Mouse (Mus musculus): ENCODE results near the gene Eif4g3. TPM values are rescaled to one million over a fixed set of nuclear protein-coding genes. Genes with fewer than 3 reads are reported as not detected.

Gene Eif4g3
- total and polyA plus RNA-seq, 3 experiments, result 25.5 to 97.9 (median 72.3) TPM

DNA sequence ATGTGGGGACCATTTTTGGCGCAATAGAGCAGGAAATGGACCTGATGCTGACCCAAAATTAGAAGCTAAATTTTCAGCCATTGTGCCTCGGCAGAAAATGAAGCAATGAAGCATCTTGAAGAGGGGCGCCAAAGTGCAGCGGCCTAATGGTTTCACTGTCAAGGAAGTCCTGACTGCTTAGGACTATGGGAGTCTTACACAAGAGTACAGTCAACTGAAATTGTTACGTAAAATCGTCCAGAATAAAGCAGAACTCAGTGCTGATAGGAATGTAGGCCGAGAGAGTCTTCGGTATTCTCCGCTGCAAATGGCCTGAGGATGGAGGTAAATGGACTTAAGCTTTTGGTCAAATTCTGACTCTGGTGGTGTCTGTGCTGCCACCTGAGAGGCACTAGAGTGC lies 140.5 kb downstream of the Eif4g3 start:
- Histone ChIP-seq H3K27me3 (ENCODE audit: insufficient read depth, low read length) (no peaks in the 10 kb centered on the region), H3K36me3 (replicated peaks) (peaks cover 93% of the 10 kb centered on the region), H3K4me3 (ENCODE audit: low read depth, low read length) (no peak overlapping the region), H3K9me3 (replicated peaks) (no peaks in the 10 kb centered on the region), H3K4me1 (ENCODE audit: insufficient read depth, low read depth, low read length) (no peaks in the 10 kb centered on the region)
- ATAC-seq (ENCODE audit: extremely low read depth, insufficient number of reproducible peaks, low FRiP score, poor library complexity, severe bottlenecking) (no peak), DNase-seq (ENCODE audit: low spot score) (no peak)
- no peak for TF ChIP-seq CTCF (IDR thresholded peaks at IDR 0.05; ENCODE audit: low read depth, low read length)
- no peak for TF ChIP-seq POLR2AphosphoS5 (IDR thresholded peaks at IDR 0.05; ENCODE audit: insufficient replicate concordance, low read depth, low read length)
- no peak for TF ChIP-seq GATA2 (IDR thresholded peaks at IDR 0.05; ENCODE audit: borderline replicate concordance, low read depth, low read length)
- no peak for TF ChIP-seq GATA1 (IDR thresholded peaks at IDR 0.05; ENCODE audit: borderline replicate concordance, low read length)
- TF ChIP-seq TAL1 (conservative IDR thresholded peaks at IDR 0.05; ENCODE audit: low read depth, low read length), result no peak

DNA sequence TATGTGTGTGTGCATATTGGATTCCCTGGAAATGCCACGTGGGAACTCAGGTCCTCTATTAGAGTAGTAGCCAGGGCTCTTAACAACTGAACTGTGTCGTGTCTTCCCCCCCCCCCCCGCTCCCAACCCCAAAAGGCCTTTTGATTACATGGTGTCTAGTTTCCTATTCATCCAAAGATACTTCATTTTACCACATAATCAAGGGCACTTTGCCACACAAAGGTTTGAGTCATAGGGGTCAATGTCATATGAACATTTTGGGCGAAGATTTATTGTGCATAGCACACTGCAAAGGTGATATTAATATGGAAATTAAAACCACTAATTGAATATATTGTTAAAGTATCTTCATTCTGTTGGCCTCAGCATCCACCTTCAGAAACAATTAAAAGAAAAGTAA lies 144.5 kb downstream of the Eif4g3 start:
- ATAC-seq (ENCODE audit: extremely low read depth, insufficient number of reproducible peaks, low FRiP score, poor library complexity, severe bottlenecking) (no peak), DNase-seq (ENCODE audit: low spot score) (no peak)
- H3K36me3 ChIP-seq (replicated peaks), result peaks cover 87% of the 10 kb centered on the region
- no peaks in the 10 kb centered on the region for H3K9me3 ChIP-seq (replicated peaks)
- H3K27me3 ChIP-seq (ENCODE audit: insufficient read depth, low read length), result no peaks in the 10 kb centered on the region
- TF ChIP-seq TAL1 (conservative IDR thresholded peaks at IDR 0.05; ENCODE audit: low read depth, low read length) (no peak), CTCF (IDR thresholded peaks at IDR 0.05; ENCODE audit: low read depth, low read length) (no peak)
- 0 out of 2 replicates have a peak, but pooled peaks cover 2% of the 10 kb centered on the region for H3K4me1 ChIP-seq (ENCODE audit: insufficient read depth, low read depth, low read length)
- no peak overlapping the region for H3K4me3 ChIP-seq (ENCODE audit: low read depth, low read length)

DNA sequence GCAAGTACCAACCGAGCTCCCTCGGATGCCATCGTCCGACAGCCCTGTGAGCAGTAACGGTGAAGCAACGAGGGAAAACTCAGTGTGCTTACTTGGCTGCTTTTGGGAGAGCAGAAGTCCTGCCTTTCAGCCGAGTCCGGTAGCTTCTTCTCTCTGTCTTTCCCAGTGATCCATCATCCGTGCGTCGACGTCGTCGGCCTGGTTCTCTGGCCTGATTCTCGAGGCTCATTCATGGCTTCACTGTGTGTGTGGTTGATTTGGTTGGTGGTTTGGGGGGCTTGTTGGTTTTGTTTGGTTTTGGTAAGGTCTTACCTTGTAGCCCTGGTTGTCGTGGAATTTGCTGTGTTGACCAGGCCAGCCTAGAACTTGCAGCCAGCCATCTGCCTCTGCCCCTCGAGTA lies 145.0 kb downstream of the Eif4g3 start:
- H3K36me3 ChIP-seq (replicated peaks), result peaks cover 86% of the 10 kb centered on the region
- no peak for TF ChIP-seq TAL1 (conservative IDR thresholded peaks at IDR 0.05; ENCODE audit: low read depth, low read length)
- no peak for TF ChIP-seq GATA2 (IDR thresholded peaks at IDR 0.05; ENCODE audit: borderline replicate concordance, low read depth, low read length)
- no peak for TF ChIP-seq POLR2AphosphoS5 (IDR thresholded peaks at IDR 0.05; ENCODE audit: insufficient replicate concordance, low read depth, low read length)
- TF ChIP-seq GATA1 (IDR thresholded peaks at IDR 0.05; ENCODE audit: borderline replicate concordance, low read length), result no peak
- no peak overlapping the region for H3K4me3 ChIP-seq (ENCODE audit: low read depth, low read length)

GRCm38 (mm10) chr4:138138219-138138618 lies 145.4 kb downstream of the Eif4g3 start:
- Histone ChIP-seq H3K27me3 (ENCODE audit: insufficient read depth, low read length) (no peaks in the 10 kb centered on the region), H3K36me3 (replicated peaks) (peaks cover 82% of the 10 kb centered on the region), H3K4me3 (ENCODE audit: low read depth, low read length) (no peak overlapping the region), H3K9me3 (replicated peaks) (no peaks in the 10 kb centered on the region), H3K4me1 (ENCODE audit: insufficient read depth, low read depth, low read length) (0 out of 2 replicates have a peak, but pooled peaks cover 2% of the 10 kb centered on the region)
- DNase-seq (ENCODE audit: low spot score) (no peak), ATAC-seq (ENCODE audit: extremely low read depth, insufficient number of reproducible peaks, low FRiP score, poor library complexity, severe bottlenecking) (no peak)
- no peak for TF ChIP-seq GATA1 (IDR thresholded peaks at IDR 0.05; ENCODE audit: borderline replicate concordance, low read length)
- TF ChIP-seq CTCF (IDR thresholded peaks at IDR 0.05; ENCODE audit: low read depth, low read length), result no peak
- TF ChIP-seq TAL1 (conservative IDR thresholded peaks at IDR 0.05; ENCODE audit: low read depth, low read length), result no peak
- TF ChIP-seq POLR2AphosphoS5 (IDR thresholded peaks at IDR 0.05; ENCODE audit: insufficient replicate concordance, low read depth, low read length), result no peak
- no peak for TF ChIP-seq GATA2 (IDR thresholded peaks at IDR 0.05; ENCODE audit: borderline replicate concordance, low read depth, low read length)

More for the DNA sequence above, 145.0 kb downstream of the Eif4g3 start:
- ATAC-seq (ENCODE audit: extremely low read depth, insufficient number of reproducible peaks, low FRiP score, poor library complexity, severe bottlenecking) (no peak), DNase-seq (ENCODE audit: low spot score) (no peak)
- H3K27me3 ChIP-seq (ENCODE audit: insufficient read depth, low read length), result no peaks in the 10 kb centered on the region
- H3K4me1 ChIP-seq (ENCODE audit: insufficient read depth, low read depth, low read length), result 0 out of 2 replicates have a peak, but pooled peaks cover 2% of the 10 kb centered on the region
- no peaks in the 10 kb centered on the region for H3K9me3 ChIP-seq (replicated peaks)

- Histone ChIP-seq H3K9me3 (replicated peaks) (no peaks in the 10 kb centered on the region), H3K4me1 (ENCODE audit: insufficient read depth, low read depth, low read length) (0 out of 2 replicates have a peak, but pooled peaks cover 2% of the 10 kb centered on the region), H3K27me3 (ENCODE audit: insufficient read depth, low read length) (no peaks in the 10 kb centered on the region), H3K36me3 (replicated peaks) (peaks cover 81% of the 10 kb centered on the region), H3K4me3 (ENCODE audit: low read depth, low read length) (no peak overlapping the region)
- DNase-seq (ENCODE audit: low spot score) (no peak), ATAC-seq (ENCODE audit: extremely low read depth, insufficient number of reproducible peaks, low FRiP score, poor library complexity, severe bottlenecking) (no peak)
- TF ChIP-seq POLR2AphosphoS5 (IDR thresholded peaks at IDR 0.05; ENCODE audit: insufficient replicate concordance, low read depth, low read length) (no peak), TAL1 (conservative IDR thresholded peaks at IDR 0.05; ENCODE audit: low read depth, low read length) (no peak), GATA1 (IDR thresholded peaks at IDR 0.05; ENCODE audit: borderline replicate concordance, low read length) (no peak), GATA2 (IDR thresholded peaks at IDR 0.05; ENCODE audit: borderline replicate concordance, low read depth, low read length) (no peak), CTCF (IDR thresholded peaks at IDR 0.05; ENCODE audit: low read depth, low read length) (no peak)
These were observed 148.5 kb downstream of the Eif4g3 start for GRCm38 (mm10) chr4:138141358-138141757.

DNA sequence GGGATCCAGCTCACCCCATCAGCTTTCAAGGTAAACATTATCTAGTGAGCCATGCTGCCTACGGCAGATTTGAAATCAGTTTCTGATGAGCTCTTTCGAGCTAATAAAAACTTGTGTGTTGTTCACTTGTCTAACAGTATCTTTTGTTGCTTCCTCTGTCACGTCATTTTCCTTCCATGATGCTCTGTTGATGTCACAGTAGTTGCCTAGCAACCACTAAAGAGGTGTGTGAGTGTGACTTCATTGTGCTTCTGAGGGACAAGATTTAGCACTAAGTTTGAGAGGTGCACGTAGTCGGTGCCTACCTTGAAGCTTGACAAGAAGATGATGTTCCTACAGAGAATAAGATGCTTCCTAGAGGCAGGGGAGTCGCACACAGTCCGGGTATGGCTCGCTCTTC lies 154.4 kb downstream of the Eif4g3 start:
- Histone ChIP-seq H3K4me1 (ENCODE audit: insufficient read depth, low read depth, low read length) (no peaks in the 10 kb centered on the region), H3K36me3 (replicated peaks) (peaks cover 83% of the 10 kb centered on the region), H3K27me3 (ENCODE audit: insufficient read depth, low read length) (no peaks in the 10 kb centered on the region), H3K4me3 (ENCODE audit: low read depth, low read length) (no peak overlapping the region), H3K9me3 (replicated peaks) (no peaks in the 10 kb centered on the region)
- TF ChIP-seq POLR2AphosphoS5 (IDR thresholded peaks at IDR 0.05; ENCODE audit: insufficient replicate concordance, low read depth, low read length), result no peak
- TF ChIP-seq CTCF (IDR thresholded peaks at IDR 0.05; ENCODE audit: low read depth, low read length), result no peak
- no peak for TF ChIP-seq TAL1 (conservative IDR thresholded peaks at IDR 0.05; ENCODE audit: low read depth, low read length)
- no peak for TF ChIP-seq GATA1 (IDR thresholded peaks at IDR 0.05; ENCODE audit: borderline replicate concordance, low read length)
- TF ChIP-seq GATA2 (IDR thresholded peaks at IDR 0.05; ENCODE audit: borderline replicate concordance, low read depth, low read length), result no peak
- ATAC-seq (ENCODE audit: extremely low read depth, insufficient number of reproducible peaks, low FRiP score, poor library complexity, severe bottlenecking) (no peak), DNase-seq (ENCODE audit: low spot score) (no peak)
